Mouse (Mus musculus) heart, embryonic 12.5 days (tissue): Measurements from ENCODE around the gene Gna12. TPM values are rescaled to one million over a fixed set of nuclear protein-coding genes. Genes with fewer than 3 reads are reported as not detected.

Experiments
- ATAC-seq: fragments of 200-750 bp; cut with Nextera tagmentation; 2 replicates; pipeline ENCODE4 v1.8.0; 2017; ENCODE audit warnings: moderate TSS enrichment, moderate library complexity; ENCODE audit not compliant: insufficient number of reproducible peaks, low FRiP score
- H3K27ac ChIP-seq: fragments of 300-500 bp; sonication (generic); 2 replicates; pipeline ENCODE4 v1.5.1; 2016; ENCODE audit warnings: mild to moderate bottlenecking, moderate library complexity; ENCODE audit not compliant: poor library complexity, severe bottlenecking
- H3K27me3 ChIP-seq: fragments of 300-500 bp; sonication (generic); replicated peaks from 2 replicates; pipeline ENCODE4 v1.6.1; 2016; ENCODE audit warnings: mild to moderate bottlenecking, moderate library complexity
- H3K36me3 ChIP-seq: fragments of 300-500 bp; sonication (generic); 2 replicates; pipeline ENCODE4 v1.6.1; 2016; ENCODE audit warnings: mild to moderate bottlenecking, moderate library complexity
- H3K4me1 ChIP-seq: fragments of 300-500 bp; sonication (generic); replicated peaks from 2 replicates; pipeline ENCODE4 v1.6.1; 2016; ENCODE audit warnings: mild to moderate bottlenecking
- H3K4me2 ChIP-seq: fragments of 300-500 bp; sonication (generic); 2 replicates; pipeline ENCODE4 v1.6.1; 2016; ENCODE audit warnings: mild to moderate bottlenecking, moderate library complexity
- H3K4me3 ChIP-seq: fragments of 300-500 bp; sonication (generic); 2 replicates; pipeline ENCODE4 v1.5.1; 2016; ENCODE audit warnings: mild to moderate bottlenecking
- H3K9ac ChIP-seq: fragments of 300-500 bp; sonication (generic); 2 replicates; pipeline ENCODE4 v1.6.1; 2016; ENCODE audit warnings: mild to moderate bottlenecking, moderate library complexity
- H3K9me3 ChIP-seq: fragments of 300-500 bp; sonication (generic); replicated peaks from 2 replicates; pipeline ENCODE4 v1.6.1; 2016; ENCODE audit warnings: mild to moderate bottlenecking, moderate library complexity
- WGBS: fragments of 180-500 bp; shearing (Covaris S2); methylation state at CpG from one replicate; pipeline ENCODE4 v1.1.7; 2016; 5-methylcytosine and 5-hydroxymethylcytosine counted together
- polyA plus RNA-seq: library from polyadenylated mRNA; unstranded; fragments of >200 nt; fragmentation: Nextera tagmentation; extraction: Ambion mirVana; gene quantifications from 2 replicates; pipeline ENCODE4 v1.2.1, GENCODE M21; 2016

Gene Gna12
- polyA plus RNA-seq, 1 experiment from 2014 or later, result 48.5 TPM

DNA sequence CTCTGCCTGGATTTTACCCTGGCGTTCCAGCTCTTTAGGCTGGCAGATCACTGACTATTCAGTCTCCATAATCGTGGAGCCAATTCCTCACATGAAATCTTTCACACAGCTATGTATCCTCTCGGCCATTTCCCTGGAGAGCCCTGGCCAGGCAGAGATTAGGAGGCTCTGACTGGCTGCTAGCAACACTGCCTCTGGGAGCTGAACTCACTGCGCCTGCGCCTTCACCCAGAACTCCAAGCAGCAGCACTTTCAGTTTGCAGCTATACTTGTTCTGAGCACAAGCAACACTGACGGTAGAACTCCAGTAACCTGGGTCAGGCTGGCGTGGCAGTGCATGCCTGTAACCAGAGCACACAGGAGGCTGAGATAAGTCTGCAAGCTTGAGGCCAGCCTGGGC, 32.1 kb downstream of the Gna12 start:
- no peak for ATAC-seq
- peaks cover 77% of the 10 kb centered on the region for H3K4me1 ChIP-seq
- 0 out of 2 replicates have a peak overlapping the region, but pooled peaks have one; percentile 23 for H3K9ac ChIP-seq
- WGBS, result 39% methylated on average over 7 of the region's 7 CpGs
- H3K27me3 ChIP-seq, result no peaks in the 10 kb centered on the region
- no peak overlapping the region for H3K4me3 ChIP-seq
- peak overlapping the region; percentile 67 for H3K27ac ChIP-seq
- H3K36me3 ChIP-seq, result no peaks in the 10 kb centered on the region
- peak overlapping the region; percentile 38 for H3K4me2 ChIP-seq
- H3K9me3 ChIP-seq, result no peaks in the 10 kb centered on the region

DNA sequence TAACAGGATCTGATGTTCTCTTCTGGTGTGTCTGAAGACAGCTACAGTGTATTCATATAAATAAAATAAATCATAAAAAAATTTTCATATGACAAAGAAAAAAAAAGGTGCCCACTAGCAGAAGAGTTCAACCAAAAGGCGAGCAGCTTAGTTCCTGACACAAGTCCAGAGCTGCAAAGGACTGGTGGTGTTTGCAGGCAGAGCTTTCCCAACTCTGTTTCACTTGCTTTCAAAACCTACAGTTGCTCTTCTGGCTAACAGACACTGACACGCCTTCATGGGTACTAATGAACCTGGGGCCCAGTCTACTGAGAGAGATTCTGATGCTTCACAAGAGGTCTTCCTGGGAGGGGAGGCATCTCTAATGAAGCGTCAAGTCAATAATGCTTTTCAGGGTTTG, 34.2 kb downstream of the Gna12 start:
- H3K4me2 ChIP-seq, result no peak overlapping the region
- ATAC-seq, result no peak
- 80% methylated on average over 3 of the region's 3 CpGs for WGBS

GRCm38 (mm10) chr5:140795176-140795575, 35.1 kb downstream of the Gna12 start:
- Histone ChIP-seq H3K9me3 (no peaks in the 10 kb centered on the region), H3K36me3 (no peaks in the 10 kb centered on the region), H3K9ac (no peak overlapping the region), H3K27me3 (no peaks in the 10 kb centered on the region), H3K4me2 (0 out of 2 replicates have a peak overlapping the region, but pooled peaks have one; percentile 6), H3K4me1 (peaks cover 81% of the 10 kb centered on the region), H3K27ac (peak overlapping the region; percentile 73), H3K4me3 (no peak overlapping the region)
- WGBS, result 15% methylated on average over 2 of the region's 2 CpGs
- ATAC-seq, result no peak

More for the DNA sequence above, 34.2 kb downstream of the Gna12 start:
- Histone ChIP-seq H3K27me3 (no peaks in the 10 kb centered on the region), H3K27ac (no peak overlapping the region), H3K9ac (no peak overlapping the region), H3K4me1 (peaks cover 81% of the 10 kb centered on the region), H3K36me3 (no peaks in the 10 kb centered on the region), H3K4me3 (no peak overlapping the region), H3K9me3 (no peaks in the 10 kb centered on the region)

DNA sequence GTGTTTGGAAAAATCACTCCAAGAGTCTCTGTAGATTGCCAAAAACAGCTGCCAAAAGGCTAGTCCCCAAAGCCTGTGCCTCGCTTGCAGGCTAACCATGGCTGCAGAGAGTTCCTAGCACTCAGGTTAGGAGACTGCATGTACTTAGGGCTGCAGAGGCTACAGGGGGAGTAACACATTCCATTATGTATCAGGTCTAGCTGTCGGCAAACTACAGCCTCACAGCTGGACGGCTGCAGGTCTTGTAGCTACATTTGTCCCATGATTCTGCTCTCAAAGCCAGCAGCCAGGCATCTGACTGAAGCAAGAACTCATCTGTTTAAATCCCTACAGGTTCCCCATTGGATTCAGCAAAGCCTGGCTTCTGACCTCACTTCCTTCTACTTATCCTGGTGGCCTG, 35.5 kb downstream of the Gna12 start:
- ATAC-seq, result no peak
- Histone ChIP-seq H3K4me3 (no peak overlapping the region), H3K9ac (no peak overlapping the region), H3K27ac (peak overlapping the region; percentile 73), H3K27me3 (no peaks in the 10 kb centered on the region), H3K36me3 (no peaks in the 10 kb centered on the region), H3K9me3 (no peaks in the 10 kb centered on the region), H3K4me1 (peaks cover 80% of the 10 kb centered on the region), H3K4me2 (peak overlapping the region; percentile 6; the same call in 1 of the 2 replicates)
- 19% methylated on average over 3 of the region's 3 CpGs for WGBS

DNA sequence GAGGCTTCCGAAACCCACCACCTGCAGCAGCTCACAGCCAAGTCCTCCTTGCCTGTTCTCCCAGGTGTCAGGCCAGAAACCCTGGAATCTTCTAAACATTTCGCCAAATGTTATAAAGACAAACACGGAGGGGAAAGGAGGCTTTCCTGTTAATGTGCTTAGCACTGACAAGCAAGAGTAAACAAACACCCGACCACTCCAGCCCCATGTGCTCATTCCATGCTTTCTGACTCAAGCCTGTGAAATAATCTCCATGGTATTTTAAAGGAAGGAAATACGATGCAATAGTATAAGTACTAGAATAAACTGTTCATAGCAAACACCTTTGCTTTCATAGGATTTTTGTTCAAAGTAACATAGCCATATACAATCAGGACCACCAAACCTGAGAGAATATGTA, 38.0 kb downstream of the Gna12 start:
- H3K9me3 ChIP-seq, result no peaks in the 10 kb centered on the region
- no peaks in the 10 kb centered on the region for H3K27me3 ChIP-seq
- H3K9ac ChIP-seq, result no peak overlapping the region
- H3K36me3 ChIP-seq, result peaks cover 3% of the 10 kb centered on the region; the same call in 1 of the 2 replicates
- 47% methylated on average over 5 of the region's 5 CpGs for WGBS
- peaks cover 71% of the 10 kb centered on the region for H3K4me1 ChIP-seq
- H3K27ac ChIP-seq, result peak overlapping the region; percentile 20; the same call in 1 of the 2 replicates
- H3K4me3 ChIP-seq, result no peak overlapping the region
- H3K4me2 ChIP-seq, result no peak overlapping the region
- ATAC-seq, result no peak

GRCm38 (mm10) chr5:140790937-140791877, 39.0 kb downstream of the Gna12 start:
- H3K27me3 ChIP-seq, result no peaks in the 10 kb centered on the region
- H3K36me3 ChIP-seq, result peaks cover 3% of the 10 kb centered on the region; the same call in 1 of the 2 replicates
- H3K9ac ChIP-seq, result 0 out of 2 replicates have a peak overlapping the region, but pooled peaks have one; percentile 16
- H3K9me3 ChIP-seq, result no peaks in the 10 kb centered on the region
- ATAC-seq, result 0 out of 2 replicates have a peak, but pooled peaks have one; percentile 15
- peaks cover 72% of the 10 kb centered on the region for H3K4me1 ChIP-seq
- H3K27ac ChIP-seq, result peak overlapping the region; percentile 81
- 47% methylated on average over 9 of the region's 9 CpGs for WGBS
- H3K4me2 ChIP-seq, result 0 out of 2 replicates have a peak overlapping the region, but pooled peaks have one; percentile 11
- no peak overlapping the region for H3K4me3 ChIP-seq

DNA sequence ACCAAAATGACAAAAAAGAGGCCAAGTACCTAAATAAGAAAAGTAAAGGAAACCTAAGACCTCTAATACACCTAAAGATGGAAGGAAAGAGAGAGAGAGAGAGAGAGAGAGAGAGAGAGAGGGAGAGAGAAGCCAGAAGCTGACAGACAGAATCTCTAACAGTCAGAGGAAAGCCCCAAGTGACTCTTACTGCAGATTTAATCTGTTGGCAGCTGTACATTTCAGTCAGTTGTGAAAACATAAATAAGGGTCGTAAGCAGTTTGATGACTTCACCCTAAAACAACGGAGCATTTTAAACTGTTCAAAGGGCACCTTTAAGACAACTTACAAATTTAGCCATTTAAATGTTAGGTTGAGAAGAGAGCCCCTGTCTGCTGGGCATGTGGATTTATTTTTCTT, 39.8 kb downstream of the Gna12 start:
- no peak overlapping the region for H3K4me3 ChIP-seq
- no peak overlapping the region for H3K4me2 ChIP-seq
- H3K9ac ChIP-seq, result no peak overlapping the region
- peaks cover 6% of the 10 kb centered on the region; the same call in 1 of the 2 replicates for H3K36me3 ChIP-seq
- no peak for ATAC-seq
- H3K4me1 ChIP-seq, result peaks cover 79% of the 10 kb centered on the region
- no peaks in the 10 kb centered on the region for H3K9me3 ChIP-seq
- WGBS, result 45% methylated on average over 2 of the region's 2 CpGs
- H3K27ac ChIP-seq, result peak overlapping the region; percentile 81
- H3K27me3 ChIP-seq, result no peaks in the 10 kb centered on the region

DNA sequence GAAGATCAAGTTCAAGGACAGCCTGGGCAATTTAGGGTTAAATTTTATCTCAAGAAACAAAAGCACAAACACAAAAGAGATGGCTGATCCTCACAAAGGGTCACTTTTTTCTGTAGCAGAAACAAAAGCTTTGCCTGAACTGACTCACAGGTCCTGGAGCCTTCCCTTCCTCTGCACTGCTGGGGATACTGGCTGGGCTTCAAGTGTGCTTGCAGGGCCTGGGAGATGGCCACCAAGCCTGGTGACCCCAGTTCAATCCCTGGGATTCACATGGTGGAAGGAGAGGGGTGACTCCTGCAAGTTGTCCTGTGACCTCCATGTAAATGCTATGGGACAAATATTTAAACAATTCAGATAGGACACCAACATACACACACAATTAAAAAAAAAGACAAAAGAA, 40.7 kb downstream of the Gna12 start:
- H3K27me3 ChIP-seq, result no peaks in the 10 kb centered on the region
- no peaks in the 10 kb centered on the region for H3K9me3 ChIP-seq
- H3K4me2 ChIP-seq, result no peak overlapping the region
- no peak for ATAC-seq
- H3K9ac ChIP-seq, result no peak overlapping the region
- H3K4me3 ChIP-seq, result no peak overlapping the region
- peaks cover 14% of the 10 kb centered on the region for H3K36me3 ChIP-seq
- peaks cover 71% of the 10 kb centered on the region for H3K4me1 ChIP-seq
- H3K27ac ChIP-seq, result no peak overlapping the region

- WGBS, result 84% methylated on average over 13 of the region's 13 CpGs
- no peak overlapping the region for H3K27ac ChIP-seq
- H3K4me1 ChIP-seq, result peaks cover 50% of the 10 kb centered on the region
- no peak overlapping the region for H3K9ac ChIP-seq
- no peak overlapping the region for H3K4me2 ChIP-seq
- ATAC-seq, result no peak
- H3K4me3 ChIP-seq, result no peak overlapping the region
- H3K9me3 ChIP-seq, result 0 out of 2 replicates have a peak, but pooled peaks cover 6% of the 10 kb centered on the region
- H3K27me3 ChIP-seq, result no peaks in the 10 kb centered on the region
- peaks cover 45% of the 10 kb centered on the region for H3K36me3 ChIP-seq
Observed at GRCm38 (mm10) chr5:140785240-140785872, 44.9 kb downstream of the Gna12 start.

GRCm38 (mm10) chr5:140784288-140784687, 45.9 kb downstream of the Gna12 start:
- Histone ChIP-seq H3K4me2 (no peak overlapping the region), H3K27ac (no peak overlapping the region), H3K4me1 (peaks cover 44% of the 10 kb centered on the region), H3K9ac (no peak overlapping the region), H3K36me3 (peaks cover 49% of the 10 kb centered on the region), H3K27me3 (no peaks in the 10 kb centered on the region), H3K9me3 (0 out of 2 replicates have a peak, but pooled peaks cover 6% of the 10 kb centered on the region), H3K4me3 (no peak overlapping the region)
- 79% methylated on average over 6 of the region's 6 CpGs for WGBS
- ATAC-seq, result no peak

DNA sequence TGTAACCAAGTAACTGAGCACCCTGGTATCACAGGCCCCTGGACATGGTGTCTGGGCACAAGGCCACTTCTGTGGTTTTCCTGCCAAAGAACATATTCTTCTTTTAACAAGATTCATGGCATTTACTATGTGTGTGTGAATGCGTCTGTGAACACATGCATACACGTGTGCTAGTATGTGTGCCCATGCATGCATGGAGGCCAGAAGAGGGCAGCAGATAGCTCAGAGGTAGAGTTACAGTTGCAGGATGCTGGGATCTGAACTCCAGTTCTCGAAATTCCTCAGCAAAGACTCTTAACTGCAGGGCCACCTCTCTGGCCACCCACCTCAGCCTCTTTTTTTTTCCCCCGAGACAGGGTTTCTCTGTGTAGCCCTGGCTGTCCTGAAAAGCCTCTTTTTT, 46.7 kb downstream of the Gna12 start:
- no peak overlapping the region for H3K4me3 ChIP-seq
- H3K9me3 ChIP-seq, result 0 out of 2 replicates have a peak, but pooled peaks cover 6% of the 10 kb centered on the region
- H3K4me1 ChIP-seq, result peaks cover 43% of the 10 kb centered on the region
- no peak overlapping the region for H3K4me2 ChIP-seq
- H3K36me3 ChIP-seq, result peaks cover 53% of the 10 kb centered on the region
- ATAC-seq, result no peak
- no peaks in the 10 kb centered on the region for H3K27me3 ChIP-seq
- 91% methylated on average over 4 of the region's 4 CpGs for WGBS
- H3K27ac ChIP-seq, result no peak overlapping the region
- H3K9ac ChIP-seq, result no peak overlapping the region
